In genomic region chr17:24881738-24882440, GRCm38 (mm10) we compare ENCODE assay signal across 8 mouse cellular contexts. TPM values are rescaled to one million over a fixed set of nuclear protein-coding genes. Genes with fewer than 3 reads are reported as not detected.
DNase-seq lines count a peak whose midpoint lies in the region; ATAC-seq and TF ChIP-seq lines count a peak whose summit lies in the region.
"Had no signal": no experiment of that assay in that cellular context is flagged by ENCODE, and none has a peak within 500 bp of the region (broad histone marks: within the 10 kb centered on the region; RNA-seq: fewer than 3 reads in every experiment).

No protein-coding gene starts in this region.

- H3K4me1 ChIP-seq in intestine, postnatal 0 days (replicated peaks; ENCODE audit: control insufficient read depth, insufficient read depth, low read length): peaks cover 5% of the 10 kb centered on the region; the same call in 1 of the 2 replicates
- H3K4me1 ChIP-seq in intestine, embryonic 15.5 days (replicated peaks): peaks cover 18% of the 10 kb centered on the region
- peaks cover 6% of the 10 kb centered on the region for H3K4me1 ChIP-seq in hindbrain, postnatal 0 days (ENCODE audit: insufficient read depth, low read length)

- peaks cover 29% of the 10 kb centered on the region for H3K36me3 ChIP-seq in intestine, postnatal 0 days (ENCODE audit: control insufficient read depth, insufficient read depth)
- H3K36me3 ChIP-seq in intestine, embryonic 15.5 days: peaks cover 5% of the 10 kb centered on the region; the same call in 1 of the 2 replicates
- peaks cover 6% of the 10 kb centered on the region; the same call in 1 of the 2 replicates for H3K36me3 ChIP-seq in hindbrain, postnatal 0 days (ENCODE audit: insufficient read depth, low read length)

- no peaks in the 10 kb centered on the region for H3K9me3 ChIP-seq in intestine, postnatal 0 days (ENCODE audit: control insufficient read depth)
- H3K9me3 ChIP-seq in intestine, embryonic 15.5 days: no peaks in the 10 kb centered on the region
- H3K9me3 ChIP-seq in hindbrain, postnatal 0 days (ENCODE audit: low read length): no peaks in the 10 kb centered on the region
- H3K9me3 ChIP-seq: embryonic facial prominence, embryonic 15.5 days had no signal

- TF ChIP-seq CTCF in intestine, postnatal 0 days (IDR thresholded peaks at IDR 0.05; ENCODE audit: low read depth): peak; percentile 82
- peak; percentile 68 for TF ChIP-seq CTCF in hindbrain, postnatal 0 days (IDR thresholded peaks at IDR 0.05; ENCODE audit: low read depth)

- H3K4me3 ChIP-seq in intestine, postnatal 0 days (ENCODE audit: low read depth, low read length): no peak overlapping the region
- H3K4me3 ChIP-seq in intestine, embryonic 15.5 days (replicated peaks): no peak overlapping the region
- no peak overlapping the region for H3K4me3 ChIP-seq in hindbrain, postnatal 0 days (ENCODE audit: low read length)
- H3K4me3 ChIP-seq: embryonic facial prominence, embryonic 15.5 days had no signal

- no peak overlapping the region for H3K27ac ChIP-seq in intestine, postnatal 0 days (ENCODE audit: low read depth, low read length)
- no peak overlapping the region for H3K27ac ChIP-seq in intestine, embryonic 15.5 days
- no peak overlapping the region for H3K27ac ChIP-seq in hindbrain, postnatal 0 days
- H3K27ac ChIP-seq: embryonic facial prominence, embryonic 15.5 days had no signal

- H3K27me3 ChIP-seq in intestine, postnatal 0 days (replicated peaks; ENCODE audit: control insufficient read depth, insufficient read depth, low read length): no peaks in the 10 kb centered on the region
- H3K27me3 ChIP-seq in intestine, embryonic 15.5 days (replicated peaks): no peaks in the 10 kb centered on the region
- H3K27me3 ChIP-seq in hindbrain, postnatal 0 days (ENCODE audit: insufficient read depth, low read length): no peaks in the 10 kb centered on the region
- H3K27me3 ChIP-seq: embryonic facial prominence, embryonic 15.5 days had no signal

- H3K4me2 ChIP-seq in intestine, postnatal 0 days (replicated peaks; ENCODE audit: low read depth): no peak overlapping the region
- no peak overlapping the region for H3K4me2 ChIP-seq in intestine, embryonic 15.5 days (replicated peaks)
- H3K4me2 ChIP-seq in hindbrain, postnatal 0 days (ENCODE audit: low read depth, low read length): no peak overlapping the region
- H3K4me2 ChIP-seq: embryonic facial prominence, embryonic 15.5 days had no signal

- peak; percentile 82 for DNase-seq in 416B (ENCODE audit: low read depth)
- peak; percentile 83 for DNase-seq in ES-CJ7 (ENCODE audit: low read depth, low spot score)
- DNase-seq in hindbrain, postnatal 0 days (ENCODE audit: low spot score): peak; percentile 38
- no peak for DNase-seq in left cerebral cortex, adult 9 months (ENCODE audit: low spot score in 2 of 2)

- no peak for ATAC-seq in intestine, postnatal 0 days
- no peak for ATAC-seq in intestine, embryonic 15.5 days
- no peak for ATAC-seq in hindbrain, postnatal 0 days
- no peak for ATAC-seq in frontal cortex, adult (ENCODE audit: low TSS enrichment)

- no peak overlapping the region for H3K9ac ChIP-seq in intestine, postnatal 0 days (ENCODE audit: low read depth, low read length)
- H3K9ac ChIP-seq in intestine, embryonic 15.5 days: no peak overlapping the region
- no peak overlapping the region for H3K9ac ChIP-seq in hindbrain, postnatal 0 days (replicated peaks; ENCODE audit: low read length)
- H3K9ac ChIP-seq: embryonic facial prominence, embryonic 15.5 days had no signal

- 52% methylated on average over 7 of the region's 7 CpGs for WGBS in intestine, postnatal 0 days
- WGBS in intestine, embryonic 15.5 days: 45% methylated on average over 7 of the region's 7 CpGs
- 45% methylated on average over 7 of the region's 7 CpGs for whole genome bisulfite sequencing in hindbrain, postnatal 0 days

RNA-seq across cellular contexts. Expression of gene Nubp2, which starts 4.3 kb away (rescaled TPM):
- 48.0 and 53.5 TPM in 2 replicates for polyA plus RNA-seq in intestine, postnatal 0 days (2015; fragmentation: Nextera tagmentation; extraction: Ambion mirVana)
- 51.5 and 57.9 TPM in 2 replicates for polyA plus RNA-seq in intestine, embryonic 15.5 days (2015; fragmentation: Nextera tagmentation; extraction: Ambion mirVana)
- 35.7 and 52.7 TPM in 2 replicates for total RNA-seq in hindbrain, postnatal 0 days (2014; rRNA removed)
- 63.5 and 65.0 TPM in 2 replicates for polyA plus RNA-seq in hindbrain, postnatal 0 days (2015; fragmentation: Nextera tagmentation; extraction: Ambion mirVana)

RNA-seq across cellular contexts. Expression of gene Spsb3, which starts 4.6 kb away (rescaled TPM):
- polyA plus RNA-seq in intestine, postnatal 0 days (2015; fragmentation: Nextera tagmentation; extraction: Ambion mirVana): 42.3 and 43.4 TPM in 2 replicates
- 32.0 and 33.4 TPM in 2 replicates for polyA plus RNA-seq in intestine, embryonic 15.5 days (2015; fragmentation: Nextera tagmentation; extraction: Ambion mirVana)
- total RNA-seq in hindbrain, postnatal 0 days (2014; rRNA removed): 122 and 135 TPM in 2 replicates
- polyA plus RNA-seq in hindbrain, postnatal 0 days (2015; fragmentation: Nextera tagmentation; extraction: Ambion mirVana): 90.6 and 94.9 TPM in 2 replicates

RNA-seq across cellular contexts. Expression of gene Eme2, which starts 13.0 kb away (rescaled TPM):
- polyA plus RNA-seq in intestine, postnatal 0 days (2015; fragmentation: Nextera tagmentation; extraction: Ambion mirVana): 16.7 and 18.5 TPM in 2 replicates
- polyA plus RNA-seq in intestine, embryonic 15.5 days (2015; fragmentation: Nextera tagmentation; extraction: Ambion mirVana): 27.3 and 27.4 TPM in 2 replicates
- 34.9 and 49.5 TPM in 2 replicates for total RNA-seq in hindbrain, postnatal 0 days (2014; rRNA removed)
- 21.4 and 24.3 TPM in 2 replicates for polyA plus RNA-seq in hindbrain, postnatal 0 days (2015; fragmentation: Nextera tagmentation; extraction: Ambion mirVana)

RNA-seq across cellular contexts. Expression of gene Mrps34, which starts 13.0 kb away (rescaled TPM):
- polyA plus RNA-seq in intestine, postnatal 0 days (2015; fragmentation: Nextera tagmentation; extraction: Ambion mirVana): 132 and 141 TPM in 2 replicates
- 111 and 117 TPM in 2 replicates for polyA plus RNA-seq in intestine, embryonic 15.5 days (2015; fragmentation: Nextera tagmentation; extraction: Ambion mirVana)
- total RNA-seq in hindbrain, postnatal 0 days (2014; rRNA removed): 37.8 and 58.3 TPM in 2 replicates
- polyA plus RNA-seq in hindbrain, postnatal 0 days (2015; fragmentation: Nextera tagmentation; extraction: Ambion mirVana): 124 and 136 TPM in 2 replicates

RNA-seq across cellular contexts. Expression of gene Nme3, which starts 14.4 kb away (rescaled TPM):
- 47.4 and 54.4 TPM in 2 replicates for polyA plus RNA-seq in intestine, postnatal 0 days (2015; fragmentation: Nextera tagmentation; extraction: Ambion mirVana)
- polyA plus RNA-seq in intestine, embryonic 15.5 days (2015; fragmentation: Nextera tagmentation; extraction: Ambion mirVana): 71.7 and 85.4 TPM in 2 replicates
- 66.1 and 67.0 TPM in 2 replicates for total RNA-seq in hindbrain, postnatal 0 days (2014; rRNA removed)
- polyA plus RNA-seq in hindbrain, postnatal 0 days (2015; fragmentation: Nextera tagmentation; extraction: Ambion mirVana): 92.6 and 95.1 TPM in 2 replicates

Comparison
In these comparisons a context has a peak if more than half of its experiments do, and no peak if none do; other contexts are left out.
1. DNase-seq: peak in 416B (single experiment), ES-CJ7 (single experiment) and hindbrain, postnatal 0 days (single experiment); none in left cerebral cortex, adult 9 months (0 of 2).